Mouse (Mus musculus) hematopoietic multipotent progenitor cell, adult 10-12 weeks (in vitro differentiated cells): Measurements from ENCODE around the gene Prlh. TPM values are rescaled to one million over a fixed set of nuclear protein-coding genes. Genes with fewer than 3 reads are reported as not detected.

Experiments used
- polyA plus RNA-seq: library from polyadenylated mRNA; stranded (reverse); fragments of >175 nt; gene quantifications from 2 replicates; pipeline ENCODE4 v1.2.3, GENCODE M21; 2012; ENCODE audit warnings: low replicate concordance

The Prlh gene
- not detected in 2 replicates for polyA plus RNA-seq

GRCm38 (mm10) chr1:90952808-90953207, at the start of gene Prlh:
Prlh (plus strand) TSS chr1:90953108.

GRCm38 (mm10) chr1:90914948-90915569, 37.8 kb upstream of the Prlh start, which contains the start of gene Mlph:
Mlph (plus strand) TSS chr1:90915085.

GRCm38 (mm10) chr1:90969347-90969784, 16.5 kb downstream of the Prlh start, which contains the start of gene Rab17:
Rab17 (minus strand) TSS chr1:90969661.

DNA sequence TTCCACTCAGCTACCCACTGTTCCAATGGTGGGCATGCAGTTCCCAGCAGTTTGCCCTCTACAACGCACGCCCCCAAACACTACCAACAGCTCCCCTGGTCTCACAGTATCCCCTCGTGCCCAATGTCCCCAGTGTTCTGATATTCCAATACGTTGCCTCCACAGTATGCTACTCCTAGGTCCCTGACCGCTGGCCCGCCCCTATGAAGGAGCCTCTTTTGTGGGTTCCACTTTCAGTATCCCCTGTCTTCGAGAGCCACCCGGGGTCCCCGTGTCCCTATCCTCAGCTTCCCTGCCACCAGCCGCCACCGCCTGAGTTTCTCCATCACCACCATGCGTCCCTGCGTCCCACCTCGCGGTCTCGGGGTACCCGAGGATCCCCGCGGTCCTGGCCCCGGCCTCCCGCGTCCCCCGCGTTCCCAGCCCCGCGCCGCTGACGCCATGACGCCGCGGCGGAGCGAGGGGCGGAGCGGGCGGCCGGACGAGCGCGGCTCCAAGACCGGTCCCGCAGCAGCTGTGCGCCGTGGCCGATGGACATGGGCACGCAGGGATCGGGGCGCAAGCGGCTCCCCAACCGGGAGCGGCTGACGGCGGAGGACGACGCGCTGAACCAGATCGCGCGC, 45.5 kb downstream of the Prlh start, which contains the start of gene Lrrfip1:
Gene Lrrfip1 (plus strand): TSS at position 470 of the 623 bp plus-strand sequence.

Other genes with a start within 250 kb of the Prlh start
- 0.01 and 0.12 TPM in 2 replicates for gene Col6a3, start 109.1 kb upstream of the Prlh start, polyA plus RNA-seq
- not detected in 2 replicates for gene Mlph, start 38.0 kb upstream of the Prlh start, polyA plus RNA-seq
- gene Rab17, start 16.6 kb downstream of the Prlh start, polyA plus RNA-seq, result 0.10 TPM in 1 of 2 replicates, not detected in the other
- 22.8 and 45.6 TPM in 2 replicates for gene Lrrfip1, start 45.6 kb downstream of the Prlh start, polyA plus RNA-seq
- gene Rbm44, start 192.0 kb downstream of the Prlh start, polyA plus RNA-seq, result 0.04 TPM in 1 of 2 replicates, not detected in the other
- 21.5 and 38.6 TPM in 2 replicates for gene Ramp1, start 226.7 kb downstream of the Prlh start, polyA plus RNA-seq